Mouse (Mus musculus) activated CD4-positive, CD25-positive, alpha-beta regulatory T cell, adult 4 months (primary cell): ENCODE measurements around the gene Wt1. TPM values are rescaled to one million over a fixed set of nuclear protein-coding genes. Genes with fewer than 3 reads are reported as not detected.

Experiments
- ATAC-seq: one replicate; pipeline ENCODE4 v1.8.0; 2017
- polyA plus RNA-seq, 2 experiments: library from polyadenylated mRNA; unstranded; fragments of 100-300 nt; shearing (Covaris generic); gene quantifications; one replicate each; pipeline ENCODE4 v1.2.1; 2017

Gene Wt1
- not detected for polyA plus RNA-seq

GRCm38 (mm10) chr2:105126279-105126678 is at the start of gene Wt1:
TSS of gene Wt1 (plus strand) at chr2:105126529.
- ATAC-seq: no peak

DNA sequence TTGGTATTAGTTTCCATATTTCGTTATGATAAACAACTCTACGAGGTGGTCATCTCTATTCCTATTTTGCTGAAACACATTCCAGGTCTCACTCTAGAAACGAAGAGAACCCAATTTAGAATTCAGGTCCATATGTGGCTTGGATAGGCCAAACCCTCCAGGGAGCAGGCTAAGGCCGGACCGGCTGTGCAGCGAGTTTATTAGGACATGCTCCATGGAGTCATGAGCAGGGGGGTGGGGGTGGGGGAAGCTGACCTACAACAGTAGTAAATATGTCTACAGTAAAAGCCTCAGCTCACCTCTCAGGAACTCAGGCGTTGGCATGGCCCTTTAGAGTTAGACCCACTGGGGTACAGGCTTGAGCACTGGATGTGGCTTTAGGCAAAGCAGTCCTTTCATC is 49.2 kb upstream of the Wt1 start:
- no peak for ATAC-seq

DNA sequence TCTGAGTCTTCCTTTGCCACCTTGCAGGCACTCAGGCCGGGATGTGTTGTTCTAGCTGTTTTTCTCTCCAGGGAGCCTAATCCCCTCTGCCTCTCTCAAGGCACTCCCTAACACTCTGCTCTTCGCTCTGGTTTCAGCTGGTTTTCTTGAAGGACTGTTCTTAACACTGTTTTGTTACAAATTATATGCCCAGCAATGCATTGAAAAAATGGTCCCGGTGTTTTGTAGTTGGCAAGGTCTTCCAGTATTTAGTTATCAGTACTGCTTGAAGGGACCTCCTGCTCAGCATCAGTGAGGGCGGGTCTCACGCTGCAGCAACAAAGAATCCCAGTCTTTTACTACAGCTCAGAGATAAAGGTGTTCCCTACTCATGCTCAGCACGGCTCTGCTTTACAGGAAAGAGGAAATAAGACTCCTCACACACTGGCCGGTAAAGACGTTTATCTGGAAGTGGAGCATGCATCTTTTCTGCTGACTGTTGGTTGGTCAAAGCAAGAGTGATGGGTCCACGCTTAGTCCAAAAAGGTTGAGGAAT is 44.0 kb upstream of the Wt1 start:
- ATAC-seq: no peak

GRCm38 (mm10) chr2:105084035-105084434 is 42.3 kb upstream of the Wt1 start:
- ATAC-seq: no peak

DNA sequence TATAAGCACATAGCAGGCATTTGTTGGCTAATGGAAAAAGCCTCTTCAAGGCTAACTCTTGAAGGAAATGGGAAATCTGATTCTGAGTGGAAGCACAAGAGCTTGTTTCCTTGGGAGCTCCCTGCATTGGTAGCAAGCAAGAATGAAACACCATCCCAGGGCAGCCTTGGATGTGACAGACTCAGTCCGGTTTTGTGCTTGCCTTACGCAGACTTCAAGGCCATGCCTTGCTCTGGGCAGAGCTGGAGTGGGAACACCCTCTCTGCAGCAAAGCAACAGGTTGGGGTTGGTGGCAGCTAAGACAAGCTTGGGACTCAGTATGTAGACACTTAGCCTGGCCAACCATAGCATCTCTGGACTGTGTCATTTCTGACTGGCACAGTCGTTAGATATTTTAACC is 40.2 kb upstream of the Wt1 start:
- no peak for ATAC-seq

DNA sequence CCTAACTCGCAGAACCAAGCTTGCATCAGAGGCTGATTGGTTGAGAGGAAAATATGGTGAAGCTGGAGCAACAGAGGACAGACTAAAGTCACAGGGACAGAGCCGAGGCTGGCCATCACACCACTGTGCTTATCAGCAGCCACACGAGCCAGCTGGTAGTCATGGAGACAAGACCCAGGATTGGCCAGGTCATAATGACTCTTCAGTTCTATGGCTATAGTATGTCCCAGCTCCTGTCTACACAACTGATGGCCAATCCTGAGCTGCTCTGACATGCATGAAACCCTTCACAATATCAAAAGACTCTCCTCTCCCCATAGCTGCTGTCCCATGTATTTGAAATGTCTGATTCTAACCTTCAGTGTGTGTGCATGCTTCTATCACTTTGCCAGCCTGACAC is 38.3 kb upstream of the Wt1 start:
- ATAC-seq: no peak

DNA sequence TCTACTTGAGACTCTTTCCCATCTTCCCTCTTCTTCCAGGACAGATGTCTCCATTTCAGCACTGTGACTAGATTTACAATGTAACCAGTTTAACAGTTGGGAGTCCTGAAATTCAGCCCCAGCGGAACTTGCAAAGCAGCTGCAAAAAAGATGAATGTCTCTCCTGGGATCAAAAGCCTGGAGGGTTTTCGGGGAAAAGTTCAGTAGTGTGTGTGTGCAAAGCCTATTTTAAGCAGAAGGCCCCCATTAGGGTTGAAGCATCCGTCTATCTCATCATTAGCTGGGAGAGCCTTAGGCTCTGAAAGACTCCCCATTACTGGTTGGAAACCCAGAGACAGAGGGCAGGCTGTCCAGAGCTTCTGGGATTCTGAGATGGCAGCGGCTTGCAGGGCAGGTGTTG is 37.2 kb upstream of the Wt1 start:
- no peak for ATAC-seq

- no peak for ATAC-seq
Measured at GRCm38 (mm10) chr2:105089581-105090508, 36.5 kb upstream of the Wt1 start.

- no peak for ATAC-seq
Measured at GRCm38 (mm10) chr2:105090991-105091390, 35.3 kb upstream of the Wt1 start.

DNA sequence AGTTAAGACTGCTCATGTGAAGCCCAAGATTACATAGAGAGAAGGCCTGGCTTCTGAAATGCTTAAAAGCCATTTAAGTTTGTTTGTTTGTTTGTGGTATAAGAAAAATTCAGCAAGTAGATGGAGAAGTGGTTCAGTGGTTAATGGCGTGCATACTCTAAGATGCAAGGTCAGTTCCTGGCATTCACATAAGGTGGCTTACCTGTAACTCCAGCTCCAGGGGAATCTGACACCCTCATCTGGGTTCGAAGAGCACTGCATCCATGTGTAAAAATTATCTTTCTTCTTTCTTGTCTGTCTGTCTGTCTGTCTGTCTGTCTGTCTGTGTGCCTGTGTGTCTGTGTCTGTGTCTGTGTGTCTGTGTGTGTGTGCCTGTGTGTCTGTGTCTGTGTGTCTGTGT is 34.6 kb upstream of the Wt1 start, which contains the start of gene Gm11060:
Gm11060 (plus strand) TSS at position 301 of the 400 bp plus-strand sequence.
- no peak for ATAC-seq

DNA sequence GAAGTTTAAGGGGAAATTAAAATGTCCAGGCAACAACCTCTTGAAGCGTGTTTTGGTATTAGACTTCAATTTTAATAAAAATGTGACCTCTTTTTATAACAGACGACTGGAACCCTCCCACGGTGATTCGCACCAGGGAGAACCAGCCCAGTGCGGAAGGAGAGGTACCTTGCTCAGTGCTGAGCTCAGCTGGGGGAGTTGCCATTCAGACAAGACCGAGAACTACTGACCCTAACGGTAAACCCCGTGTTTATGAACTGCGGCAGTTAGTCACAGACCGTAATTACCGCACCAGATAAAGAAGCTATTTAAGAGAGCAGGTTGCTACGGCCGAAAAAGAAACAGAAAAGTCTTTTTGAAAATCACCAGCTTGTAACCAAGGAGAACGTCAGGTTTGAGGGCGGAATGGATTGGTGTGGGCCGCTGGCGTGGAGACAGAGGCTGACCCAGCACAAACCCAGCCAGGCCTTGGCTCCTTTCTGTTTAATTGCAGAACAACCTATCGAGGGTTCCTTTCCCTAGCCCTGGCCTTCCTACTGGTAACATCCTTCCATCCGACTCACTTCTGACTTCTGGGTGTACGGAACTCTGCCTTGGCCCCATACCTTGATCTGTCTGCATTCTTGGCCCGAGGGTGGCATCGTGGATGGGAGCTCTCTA is 28.9 kb upstream of the Wt1 start:
- ATAC-seq: no peak

- ATAC-seq: no peak
Measured at GRCm38 (mm10) chr2:105099410-105099809, 26.9 kb upstream of the Wt1 start.

DNA sequence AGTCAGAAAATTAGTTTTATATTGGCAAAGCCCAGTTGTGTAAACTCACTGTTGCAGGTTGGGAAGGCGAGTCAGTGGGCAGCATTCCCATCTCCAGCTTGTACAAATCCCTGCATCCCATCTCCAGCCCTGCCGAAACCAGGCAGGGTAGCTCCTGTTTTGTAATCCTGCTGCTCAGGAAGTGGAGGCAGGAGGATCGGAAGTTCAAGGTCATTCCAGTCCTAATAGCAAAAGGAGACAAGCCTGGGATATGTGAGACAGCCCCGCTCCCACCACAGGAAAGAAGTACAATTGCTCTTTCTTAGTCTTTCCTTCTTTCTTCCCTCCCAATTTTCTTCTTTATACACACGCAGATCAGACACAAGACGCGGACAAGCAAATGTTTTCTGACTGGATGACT is 25.8 kb upstream of the Wt1 start:
- no peak for ATAC-seq

- no peak for ATAC-seq
Measured at GRCm38 (mm10) chr2:105108703-105109158, 17.6 kb upstream of the Wt1 start.

DNA sequence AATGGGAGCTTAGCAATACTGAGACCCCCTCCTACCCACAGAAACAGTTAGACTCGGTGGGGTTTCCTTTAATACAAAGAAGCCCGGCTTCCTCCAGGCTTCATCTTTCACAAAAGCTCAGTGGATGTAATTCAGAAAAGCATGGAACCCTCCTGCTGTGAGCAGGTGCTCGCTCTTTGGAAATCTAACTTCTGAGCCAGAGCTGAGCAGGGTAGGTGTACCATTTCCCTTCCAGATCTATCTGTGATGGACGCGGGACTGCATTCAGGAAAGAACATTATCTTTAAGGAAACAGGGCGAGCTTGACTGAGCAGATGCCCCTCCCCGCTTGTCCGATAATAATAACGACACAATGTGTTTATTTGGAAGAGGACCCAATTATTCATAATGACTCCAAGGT is 12.3 kb upstream of the Wt1 start:
- no peak for ATAC-seq

DNA sequence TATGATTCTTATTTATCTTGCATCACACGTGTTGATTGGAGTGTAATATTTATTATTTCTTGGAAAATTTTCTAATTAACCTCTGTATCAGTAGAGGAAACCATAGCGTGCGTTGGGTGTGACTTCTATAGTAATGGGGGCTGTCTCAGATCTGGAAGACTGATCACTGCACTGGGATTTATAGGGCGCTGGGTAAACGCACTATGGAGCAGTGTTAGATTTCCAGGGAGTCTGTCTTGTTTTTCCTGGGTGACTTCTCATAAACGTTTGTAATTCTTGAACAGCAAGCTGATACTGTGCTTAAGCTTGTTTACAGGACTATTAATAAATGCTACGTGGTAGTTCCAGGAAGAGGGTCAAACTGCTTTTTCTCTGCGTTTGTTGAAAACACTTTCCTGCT is 8.7 kb upstream of the Wt1 start:
- ATAC-seq: no peak

DNA sequence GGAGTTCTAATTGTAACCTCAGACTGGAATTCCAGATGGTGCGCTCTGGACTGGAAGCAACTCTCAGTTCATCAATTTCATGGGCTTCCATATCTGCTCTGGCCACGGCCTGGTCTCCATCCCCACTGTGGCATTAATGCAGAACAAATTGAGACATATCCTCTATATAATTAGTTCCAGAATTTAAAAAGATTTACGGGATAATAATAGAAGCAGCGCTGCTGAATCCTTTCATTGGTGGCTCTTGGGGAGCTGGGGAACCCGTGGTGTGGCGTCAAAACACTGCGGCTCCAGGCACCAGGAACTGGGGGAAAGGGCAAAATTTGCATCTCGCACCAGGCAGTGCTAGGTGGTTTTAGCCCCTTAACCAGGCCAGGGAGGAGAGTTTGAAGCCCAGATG is 4.1 kb upstream of the Wt1 start:
- no peak for ATAC-seq

GRCm38 (mm10) chr2:105122886-105123285 is 3.4 kb upstream of the Wt1 start:
- ATAC-seq: no peak

DNA sequence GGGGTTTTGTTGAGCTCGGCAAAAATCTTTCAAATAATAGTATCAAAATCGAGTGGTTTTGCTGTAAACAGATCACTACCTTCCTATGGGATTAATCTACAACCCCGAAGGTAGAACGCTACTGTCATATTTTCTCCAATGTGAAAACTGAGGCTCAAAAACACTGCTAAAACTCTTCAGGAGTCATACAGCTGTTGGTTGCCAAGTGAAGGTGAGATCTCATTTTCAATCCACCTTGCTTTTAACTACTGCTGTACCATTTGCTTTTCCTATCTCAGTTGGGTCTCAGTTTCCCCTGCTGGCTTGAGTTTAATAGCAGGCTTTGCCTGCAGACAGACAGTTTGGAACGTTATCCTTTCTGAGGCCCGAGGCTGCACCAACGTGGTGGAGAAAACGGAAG is 2.9 kb upstream of the Wt1 start:
- ATAC-seq: no peak

DNA sequence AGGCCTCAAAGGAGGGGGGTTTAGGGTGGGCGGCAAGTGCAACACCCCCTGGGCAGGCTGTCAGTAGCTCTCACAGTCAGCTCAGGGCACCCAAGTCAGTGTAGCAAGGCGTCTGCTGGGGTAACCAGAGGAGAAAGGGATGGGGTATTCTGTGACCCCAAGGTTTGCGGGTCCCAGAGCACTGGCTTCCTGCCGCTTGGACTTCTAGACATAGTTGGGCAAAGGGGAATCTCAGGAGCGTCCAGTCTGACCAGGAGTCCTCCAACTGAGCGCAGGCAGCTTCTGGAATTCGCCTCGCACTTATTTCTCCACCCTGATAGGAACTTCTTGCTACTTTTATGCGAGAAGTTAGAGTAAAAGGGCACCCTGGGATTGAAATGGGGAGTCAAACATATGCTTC is 2.4 kb upstream of the Wt1 start:
- ATAC-seq: no peak

DNA sequence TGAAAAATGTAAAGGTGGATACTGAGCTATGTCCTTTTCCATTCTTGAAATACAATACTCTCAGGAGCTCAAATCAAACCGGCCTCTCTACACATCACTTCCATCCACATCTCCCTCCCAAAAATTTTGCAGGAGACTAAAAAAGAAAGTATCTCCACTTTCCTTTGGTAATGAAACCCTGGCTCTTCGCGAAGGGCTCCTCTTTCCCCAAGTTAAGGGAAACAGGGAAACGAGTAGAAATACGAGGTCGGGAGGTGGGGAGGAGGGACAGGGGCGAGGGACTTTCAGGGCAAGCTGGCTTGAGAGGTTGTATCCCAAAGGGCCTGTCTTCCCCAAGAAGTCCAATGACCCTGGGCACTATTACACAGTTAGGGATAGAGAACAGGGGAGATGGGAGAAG is 1.9 kb upstream of the Wt1 start:
- no peak for ATAC-seq

DNA sequence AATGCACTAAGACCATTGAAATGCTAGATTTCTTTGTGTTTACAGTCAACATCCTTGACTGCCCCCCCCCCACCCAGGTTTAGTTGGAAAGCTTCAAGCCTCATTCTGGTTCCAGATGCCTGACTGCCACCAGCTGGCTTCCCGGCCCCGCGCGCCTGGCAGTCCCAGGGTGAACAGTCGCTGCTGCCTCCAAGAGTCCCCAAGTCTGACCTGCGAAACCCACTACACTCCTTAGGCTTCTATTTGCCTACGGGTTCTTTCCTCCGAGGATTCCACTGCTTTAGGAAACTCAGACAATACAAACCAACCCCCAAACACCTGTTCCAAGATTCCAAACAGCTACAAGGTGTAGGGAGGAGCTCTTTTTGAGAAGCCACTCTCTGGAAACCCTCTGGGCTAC is 1.1 kb upstream of the Wt1 start:
- no peak for ATAC-seq

GRCm38 (mm10) chr2:105125641-105126040 is 688 bp upstream of the Wt1 start:
- no peak for ATAC-seq
